Mouse (Mus musculus) liver, embryonic 14.5 days (tissue): Measurements from ENCODE around the gene Dnmt3a.

Experiments
- CTCF ChIP-seq: IDR thresholded peaks from 2 replicates; pipeline ENCODE4 v1.5.1; 2016; ENCODE audit warnings: antibody characterized with exemption, low read depth, control low read depth
- EP300 ChIP-seq: IDR thresholded peaks from 2 replicates; pipeline ENCODE4 v1.6.1; 2016; ENCODE audit warnings: antibody characterized with exemption, low read depth

GRCm38 (mm10) chr12:3768391-3768790, 37.4 kb upstream of the Dnmt3a start:
- TF ChIP-seq CTCF, result no peak
- no peak for TF ChIP-seq EP300
